Mouse (Mus musculus) R1 (cell line): ENCODE results near the gene Ptcd1.

Source experiments
- DNase-seq: peaks from one replicate; pipeline ENCODE4 v3.0.0-alpha.2; 2018; ENCODE audit warnings: low read depth, low spot score

Gene Ptcd1

GRCm38 (mm10) chr5:145166536-145167305 lies at the start of gene Ptcd1, which contains the start of gene Cpsf4:
Gene Ptcd1, minus strand, starts transcription at chr5:145167108.
Gene Cpsf4, plus strand, starts transcription at chr5:145167213.
- peak; percentile 99 for DNase-seq

GRCm38 (mm10) chr5:145214679-145215078 lies 47.8 kb upstream of the Ptcd1 start:
- DNase-seq: peak; percentile 86

GRCm38 (mm10) chr5:145213505-145213904 lies 46.6 kb upstream of the Ptcd1 start:
- DNase-seq: peak; percentile 86

DNA sequence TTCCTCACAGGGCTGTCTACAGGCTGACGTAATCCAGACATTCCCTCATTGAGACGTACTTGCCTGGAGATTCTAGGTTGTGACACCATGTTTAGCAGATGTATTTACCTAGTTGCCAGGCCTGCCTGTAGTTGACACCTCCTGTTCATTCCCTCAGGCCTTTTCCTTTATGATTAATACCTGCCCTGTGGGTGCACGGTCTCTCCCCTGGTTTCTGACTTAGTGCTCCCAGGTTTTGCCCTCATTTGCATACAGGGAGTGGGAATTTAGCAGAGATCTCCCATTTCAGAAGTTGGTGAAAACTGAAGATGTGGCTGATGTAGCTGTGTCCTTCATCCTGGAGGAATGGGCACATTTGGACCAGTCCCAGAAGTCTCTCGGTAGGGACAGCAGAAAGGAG lies 45.3 kb upstream of the Ptcd1 start:
- DNase-seq: no peak

- DNase-seq: no peak
Observed at GRCm38 (mm10) chr5:145211340-145211739, 44.4 kb upstream of the Ptcd1 start.

DNA sequence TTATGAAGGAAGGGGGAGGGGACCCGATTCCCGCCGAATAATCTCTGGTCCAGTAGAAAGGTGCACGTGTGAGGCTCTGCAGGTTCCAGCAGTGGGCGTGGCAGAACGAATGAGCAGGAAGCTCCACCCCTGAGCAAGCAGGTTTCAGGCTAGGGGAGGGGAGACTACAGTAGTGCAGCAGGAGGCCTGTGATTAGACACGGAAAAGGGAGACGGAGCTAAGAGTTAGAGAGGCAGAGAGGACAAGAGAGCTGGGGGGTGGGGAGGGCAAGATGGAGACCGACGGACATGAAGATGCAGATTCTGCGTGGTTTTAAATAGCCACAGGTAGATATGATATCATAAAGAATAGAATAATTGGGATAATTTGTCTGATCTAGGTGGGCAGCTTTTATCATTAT lies 41.5 kb upstream of the Ptcd1 start:
- DNase-seq: peak; percentile 92

GRCm38 (mm10) chr5:145207954-145208353 lies 41.0 kb upstream of the Ptcd1 start:
- DNase-seq: no peak

DNA sequence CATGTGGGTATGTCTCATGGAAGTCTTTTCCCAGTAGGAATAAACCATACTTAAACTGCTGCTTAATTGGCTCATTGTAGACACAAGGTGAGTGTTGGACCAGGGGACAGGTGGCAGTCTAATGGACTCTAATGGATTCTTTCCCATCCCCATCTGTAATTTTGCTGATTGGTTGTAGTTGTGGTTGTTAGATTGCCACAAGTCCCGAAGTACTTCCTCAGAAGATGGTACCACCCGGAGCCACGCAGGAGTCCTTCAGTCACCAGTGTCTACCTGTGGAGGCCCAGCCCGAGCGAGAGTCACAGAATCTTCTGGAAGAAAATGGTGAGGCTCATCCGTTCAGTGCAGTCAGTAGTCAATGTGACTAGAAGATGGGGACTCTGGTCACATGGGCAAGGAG lies 40.5 kb upstream of the Ptcd1 start:
- no peak for DNase-seq

DNA sequence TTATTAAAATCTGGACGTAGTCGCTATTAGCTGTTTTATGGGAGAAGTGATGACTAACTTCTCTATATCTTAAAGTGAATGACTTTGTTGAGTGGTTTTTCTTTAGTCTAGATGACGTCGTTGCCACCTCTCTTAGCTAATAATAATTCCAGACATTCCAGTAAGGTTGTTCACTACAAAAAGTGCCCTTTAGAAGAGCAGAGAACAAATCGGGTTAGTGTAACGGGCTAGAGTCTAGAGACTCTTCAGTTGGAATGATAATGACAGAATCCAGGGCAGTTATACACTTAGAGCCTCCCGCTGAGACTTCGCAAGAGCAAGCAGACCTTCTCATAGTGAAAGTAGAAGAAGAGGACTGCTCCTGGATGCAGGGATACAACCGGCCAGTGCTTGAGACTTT lies 38.1 kb upstream of the Ptcd1 start:
- peak; percentile 60 for DNase-seq

DNA sequence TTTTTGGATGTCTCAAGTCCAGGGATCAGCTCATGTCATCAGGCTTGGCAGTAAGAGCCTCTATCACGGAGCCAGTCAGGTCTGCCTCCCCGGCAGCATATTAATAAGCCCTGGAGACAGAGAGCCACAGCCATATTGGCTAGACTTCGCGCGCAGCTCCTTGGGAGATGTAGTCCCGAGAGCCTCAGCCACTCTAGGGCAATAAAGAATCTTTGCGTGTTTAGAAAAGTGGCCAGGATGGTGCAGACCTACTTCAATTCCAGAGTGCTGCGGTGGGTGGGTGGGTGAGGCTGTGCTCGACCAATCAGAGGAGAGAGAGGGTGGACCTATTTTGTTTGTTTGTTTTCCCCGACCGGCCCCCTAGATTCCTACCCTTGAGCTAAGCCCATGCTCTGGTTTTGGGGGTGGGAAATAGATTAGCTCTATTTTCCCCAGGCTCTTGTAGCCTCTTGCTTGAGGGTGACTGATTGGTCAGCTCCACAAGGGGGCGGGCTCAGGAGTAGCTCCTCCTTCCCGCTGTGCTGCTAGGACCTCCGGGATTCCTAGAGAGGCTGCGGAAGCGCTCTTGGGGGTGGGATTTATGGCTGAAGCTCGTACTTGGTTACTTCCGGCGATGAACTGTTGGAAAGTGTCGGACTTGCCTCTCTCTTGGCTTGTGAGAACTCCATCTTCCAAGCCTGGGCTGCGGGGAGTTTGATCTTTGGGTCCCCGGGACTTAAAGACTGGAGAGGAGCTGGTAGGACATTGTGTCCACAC lies 37.2 kb upstream of the Ptcd1 start, which contains the start of gene Zkscan5:
TSS of gene Zkscan5 (plus strand) at position 627 of the 756 bp plus-strand sequence.
- DNase-seq: peak; percentile 100

DNA sequence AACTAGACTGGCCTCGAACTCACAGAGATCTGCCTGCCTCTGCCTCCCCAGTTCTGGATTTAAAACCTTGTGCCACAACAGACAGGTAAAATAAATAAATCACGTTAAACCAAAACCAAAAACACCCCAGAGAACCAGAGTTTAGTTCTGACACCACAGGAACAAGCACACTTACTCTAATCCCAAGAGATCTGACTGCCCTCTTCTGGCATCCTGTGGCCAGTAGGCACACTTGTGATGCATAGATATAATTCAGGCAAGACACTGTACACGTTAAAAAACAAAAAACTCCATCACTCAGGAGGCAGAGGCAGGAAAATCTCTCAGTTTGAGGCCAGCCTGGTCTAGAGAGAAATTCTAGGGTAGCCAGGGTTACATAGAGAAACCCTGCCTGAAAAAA lies 35.5 kb upstream of the Ptcd1 start:
- no peak for DNase-seq

GRCm38 (mm10) chr5:145201321-145201991 lies 34.5 kb upstream of the Ptcd1 start, which contains the start of gene Zkscan14:
Gene Zkscan14, minus strand, starts transcription at chr5:145201868.
- DNase-seq: peak; percentile 93

DNA sequence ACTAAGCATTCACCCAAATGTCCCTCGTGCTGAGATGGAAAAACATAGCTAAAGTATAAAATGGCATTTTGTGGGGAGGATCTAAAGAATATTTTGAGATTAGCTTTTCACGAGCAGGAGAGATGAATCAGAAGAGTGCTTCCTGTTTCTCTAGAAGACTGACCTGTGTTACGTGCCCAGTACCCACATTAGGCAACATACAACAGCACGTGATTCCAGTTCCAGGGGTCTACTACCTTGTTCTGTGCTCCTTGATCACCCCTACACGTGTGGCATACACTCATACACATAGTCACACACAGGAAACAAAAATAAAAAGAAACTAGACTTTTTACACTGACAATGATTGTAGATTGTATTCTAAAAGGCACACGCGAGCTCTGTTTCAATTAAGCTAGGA lies 33.5 kb upstream of the Ptcd1 start:
- no peak for DNase-seq

GRCm38 (mm10) chr5:145191962-145192361 lies 25.1 kb upstream of the Ptcd1 start, which contains the start of gene Atp5j2:
Gene Atp5j2, minus strand, starts transcription at chr5:145192062.
- no peak for DNase-seq

GRCm38 (mm10) chr5:145190875-145191798 lies 24.2 kb upstream of the Ptcd1 start:
- peak; percentile 98 for DNase-seq

DNA sequence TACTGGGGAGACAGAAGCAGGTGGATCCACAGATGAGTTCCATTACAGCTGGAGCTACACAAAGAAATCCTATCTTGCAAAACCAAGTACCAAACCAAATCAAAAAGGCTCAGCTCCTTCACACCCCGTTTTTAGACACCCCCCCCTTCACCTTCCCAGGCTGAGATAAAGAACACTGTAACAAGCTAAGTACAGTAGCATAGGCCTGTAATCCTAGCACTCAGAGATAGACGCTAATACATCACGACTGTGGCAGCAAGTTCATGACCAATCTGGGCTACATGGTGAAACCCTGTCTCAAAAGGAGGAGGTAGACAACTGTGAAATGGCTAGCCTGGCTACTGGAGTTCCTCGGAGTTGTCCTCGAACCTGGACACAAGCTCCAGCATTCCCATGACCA lies 23.5 kb upstream of the Ptcd1 start:
- no peak for DNase-seq

GRCm38 (mm10) chr5:145189416-145189815 lies 22.5 kb upstream of the Ptcd1 start:
- no peak for DNase-seq

DNA sequence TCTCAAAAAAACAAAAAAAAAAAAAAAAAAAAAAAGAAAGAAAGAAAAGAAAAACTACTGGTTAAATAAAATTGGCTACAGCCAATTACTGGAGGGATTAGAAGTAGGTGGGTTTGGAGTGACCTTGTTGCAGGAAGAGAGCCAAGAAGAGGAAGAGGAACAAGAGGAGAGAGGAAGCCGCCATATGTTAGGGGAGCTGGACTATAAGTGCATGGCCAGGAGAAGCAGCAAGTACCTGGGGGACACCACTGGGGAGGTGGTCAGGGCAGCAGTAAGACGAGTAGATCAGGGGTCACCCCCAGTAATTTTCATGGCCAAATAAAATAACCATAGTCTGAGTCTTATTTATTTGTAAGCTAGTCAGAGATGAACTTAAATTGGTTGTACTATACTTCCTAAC lies 18.3 kb upstream of the Ptcd1 start:
- no peak for DNase-seq

DNA sequence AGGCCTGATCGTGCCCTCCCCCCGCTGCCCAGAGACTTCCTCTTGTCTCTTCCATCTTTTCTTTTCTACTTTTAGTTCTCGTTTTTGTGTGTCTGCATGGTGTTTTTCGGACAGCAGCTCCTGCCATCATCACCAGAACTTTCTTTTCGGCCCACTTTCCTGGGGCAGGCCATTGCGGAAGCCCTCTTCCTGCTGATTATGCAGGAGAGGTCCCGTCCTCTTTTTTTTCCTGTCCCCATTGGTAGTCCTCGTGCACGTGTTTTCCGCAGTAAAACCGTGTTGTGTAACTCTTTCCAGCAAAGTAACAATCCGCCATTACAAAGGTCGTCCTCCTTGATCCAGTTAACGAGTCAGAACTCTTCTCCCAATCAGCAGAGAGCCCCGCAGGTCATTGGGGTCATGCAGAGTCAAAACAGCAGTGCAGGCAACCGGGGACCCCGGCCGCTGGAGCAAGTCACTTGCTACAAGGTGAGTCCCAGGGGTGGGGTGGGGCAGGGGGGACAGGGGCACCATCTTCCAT lies 11.6 kb upstream of the Ptcd1 start:
- no peak for DNase-seq

DNA sequence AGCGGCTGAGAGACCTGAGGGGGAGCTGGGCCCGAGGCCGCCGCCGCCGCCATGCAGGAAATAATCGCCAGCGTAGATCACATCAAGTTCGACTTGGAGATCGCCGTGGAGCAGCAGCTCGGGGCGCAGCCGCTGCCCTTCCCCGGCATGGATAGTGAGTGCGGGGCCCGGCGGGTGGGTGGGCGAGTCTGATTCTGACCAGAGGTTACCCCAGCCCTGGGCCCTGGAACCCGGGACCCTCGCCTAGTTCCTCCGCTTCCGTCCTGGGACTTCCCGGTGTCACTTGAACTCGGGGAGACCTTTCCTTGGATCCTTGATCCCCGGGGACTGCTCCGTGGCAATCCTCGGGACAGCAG lies 376 bp upstream of the Ptcd1 start:
- no peak for DNase-seq

DNA sequence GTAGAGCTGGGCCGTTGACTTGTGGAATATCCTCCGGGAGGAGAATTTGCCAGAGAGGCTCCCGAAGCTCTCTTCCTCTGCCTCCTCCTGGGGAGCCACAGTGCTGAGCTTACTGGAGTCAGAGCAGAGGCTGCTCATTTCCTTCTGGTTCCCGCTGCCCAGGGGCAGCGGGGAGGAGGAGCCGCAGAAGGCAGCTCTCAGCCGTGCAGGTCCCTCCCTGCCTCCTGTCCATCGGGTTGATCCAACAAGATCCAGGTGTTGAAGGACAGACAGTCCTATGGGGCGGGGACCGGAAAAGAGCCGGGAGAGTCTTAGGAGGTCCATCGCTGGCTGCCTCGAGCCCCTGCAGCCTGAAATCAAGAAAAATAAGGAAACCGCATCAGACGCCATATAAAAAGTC lies 1.7 kb downstream of the Ptcd1 start:
- no peak for DNase-seq
